Mouse (Mus musculus) thymus, adult 2 months (tissue): ENCODE measurements around the gene Nxf2.

Source experiments
- CTCF ChIP-seq: fragments of 200-500 bp; IDR thresholded peaks from 2 replicates; pipeline ENCODE4 v1.5.1; 2012; ENCODE audit warnings: mild to moderate bottlenecking, control low read depth, low read length, moderate library complexity, borderline replicate concordance; ENCODE audit not compliant: control insufficient read depth, poor library complexity, insufficient read depth; ENCODE audit errors: extremely low read depth
- POLR2A ChIP-seq: fragments of 200-500 bp; IDR thresholded peaks from 2 replicates; pipeline ENCODE4 v1.6.1; 2012; ENCODE audit warnings: mild to moderate bottlenecking, low read length, control low read depth, moderate library complexity; ENCODE audit not compliant: control insufficient read depth, poor library complexity, insufficient read depth; ENCODE audit errors: extremely low read depth

DNA sequence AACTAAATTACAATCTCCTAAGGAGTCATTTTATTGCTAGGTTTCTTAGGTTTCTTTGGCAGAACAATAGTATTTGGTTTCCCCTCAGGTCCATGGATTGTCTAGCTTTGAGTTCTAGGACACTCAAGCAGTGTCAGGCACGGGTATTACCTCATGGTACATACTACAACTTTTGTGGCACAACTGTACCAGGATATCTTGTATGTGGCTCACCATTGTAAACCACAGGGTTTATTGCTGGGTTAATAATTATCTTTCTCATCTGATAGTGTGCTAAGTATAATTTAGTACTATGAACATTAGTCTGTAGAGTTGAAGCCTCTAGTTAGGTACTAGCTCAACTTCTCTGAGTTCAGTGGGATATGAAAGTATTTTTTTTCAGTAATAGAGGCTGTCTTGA is 45.3 kb downstream of the Nxf2 start:
- no peak for TF ChIP-seq CTCF
- TF ChIP-seq POLR2A = no peak
